Mouse (Mus musculus) fat pad, adult 2 months (tissue): ENCODE data around the gene Smok3b.

Source experiments
- DNase-seq: peaks from one replicate; pipeline ENCODE4 v3.0.0-alpha.2; 2011; ENCODE audit warnings: low read depth, low spot score; ENCODE audit errors: extremely low read depth

Gene Smok3b

GRCm38 (mm10) chr5:138084996-138085395 lies 63.8 kb downstream of the Smok3b start, which contains the start of gene Zkscan1:
Gene Zkscan1, plus strand, starts transcription at chr5:138085084.
- peak; percentile 64 for DNase-seq

DNA sequence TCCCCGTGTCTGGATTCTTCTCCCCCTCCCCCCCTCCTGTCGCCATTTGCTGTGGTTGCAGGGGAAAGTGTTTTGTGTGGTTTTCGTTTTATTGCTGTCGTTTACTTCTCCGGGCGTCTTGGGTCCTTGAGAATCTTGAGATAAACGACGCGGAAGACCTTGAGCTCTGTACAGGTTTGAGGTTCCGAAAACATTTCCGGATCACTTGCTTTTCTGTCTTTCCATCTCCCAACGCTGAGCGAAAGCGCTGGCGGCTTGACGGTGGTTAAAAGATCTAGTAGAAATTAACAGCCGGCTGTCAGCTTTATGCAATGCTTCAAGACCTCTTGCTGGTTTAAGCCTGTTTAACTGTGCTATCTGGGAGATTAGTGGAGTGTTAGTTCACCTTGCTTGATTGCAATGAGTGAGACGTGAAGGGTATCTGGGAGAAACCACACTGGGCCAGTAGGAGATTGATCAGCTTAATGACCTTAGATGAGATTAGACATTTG lies 64.2 kb downstream of the Smok3b start:
- peak; percentile 10 for DNase-seq

GRCm38 (mm10) chr5:138086842-138087241 lies 65.6 kb downstream of the Smok3b start:
- DNase-seq: no peak

DNA sequence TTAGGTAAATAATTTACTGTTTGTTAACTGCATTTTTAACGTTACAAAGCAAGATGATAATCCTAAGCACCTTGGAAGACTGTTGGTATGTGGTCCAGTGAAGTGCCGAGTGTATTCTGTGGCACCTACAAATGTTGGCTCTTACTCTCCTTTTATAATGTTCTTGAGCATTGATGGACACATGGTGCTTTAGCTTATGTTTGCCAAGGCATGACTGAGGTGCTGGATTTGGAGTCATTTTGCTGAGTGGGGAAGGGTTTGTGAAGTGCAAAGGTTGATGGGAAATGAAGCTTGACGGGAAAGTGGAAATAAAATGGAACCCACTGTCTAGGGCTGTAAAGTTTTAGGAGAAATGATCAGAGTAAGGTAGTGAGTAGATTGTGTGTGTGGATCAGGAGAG lies 67.1 kb downstream of the Smok3b start:
- no peak for DNase-seq

GRCm38 (mm10) chr5:138089108-138089551 lies 67.9 kb downstream of the Smok3b start:
- DNase-seq: no peak

- DNase-seq: no peak
These were observed 69.0 kb downstream of the Smok3b start for GRCm38 (mm10) chr5:138090271-138090670.

DNA sequence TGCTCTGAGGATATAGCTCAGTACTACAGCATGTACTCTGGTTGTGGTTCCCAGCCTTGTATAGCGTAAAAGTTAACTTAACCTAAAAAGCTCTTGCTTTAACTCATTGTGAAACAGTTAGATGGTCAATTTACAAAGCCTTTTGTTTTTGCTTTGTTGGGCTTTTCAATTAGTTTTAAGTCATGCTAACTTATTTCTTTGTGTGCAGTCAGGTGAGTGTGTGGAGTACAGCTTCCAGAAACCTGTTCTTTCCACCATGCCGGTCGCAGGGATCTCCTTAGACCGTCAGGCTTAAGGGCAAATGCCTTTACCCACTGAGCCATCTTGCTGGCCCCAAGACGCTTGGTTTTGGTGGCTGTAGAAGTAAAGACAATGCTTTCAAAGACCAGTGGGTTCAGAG lies 69.5 kb downstream of the Smok3b start:
- no peak for DNase-seq

- DNase-seq: no peak
These were observed 71.5 kb downstream of the Smok3b start for GRCm38 (mm10) chr5:138092771-138093170.

DNA sequence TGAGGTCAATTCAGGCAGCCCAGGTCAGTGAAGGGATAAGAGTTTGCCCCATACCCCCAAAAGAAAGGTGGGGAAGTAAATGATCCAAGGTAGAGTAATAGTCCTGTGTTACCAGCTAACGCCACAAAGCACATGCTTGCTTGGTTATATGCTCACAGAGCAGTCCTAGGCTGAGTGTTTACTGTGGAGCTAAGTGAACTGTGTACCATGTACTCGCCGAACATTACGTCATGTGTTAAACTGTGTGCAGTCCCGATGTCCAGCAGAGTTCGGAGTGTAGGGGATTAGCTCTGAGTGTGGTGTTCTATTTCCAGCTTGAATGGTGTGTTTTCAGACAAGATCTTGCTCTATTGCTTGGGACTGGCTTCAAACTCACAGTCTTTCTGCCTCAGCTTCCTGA lies 73.2 kb downstream of the Smok3b start:
- DNase-seq: no peak
